Mouse (Mus musculus) lung, postnatal 10 days (tissue): ENCODE data around the gene Bach2.

Experiments
- DNase-seq: peaks from one replicate; pipeline ENCODE4 v3.0.0; 2021

The Bach2 gene

DNA sequence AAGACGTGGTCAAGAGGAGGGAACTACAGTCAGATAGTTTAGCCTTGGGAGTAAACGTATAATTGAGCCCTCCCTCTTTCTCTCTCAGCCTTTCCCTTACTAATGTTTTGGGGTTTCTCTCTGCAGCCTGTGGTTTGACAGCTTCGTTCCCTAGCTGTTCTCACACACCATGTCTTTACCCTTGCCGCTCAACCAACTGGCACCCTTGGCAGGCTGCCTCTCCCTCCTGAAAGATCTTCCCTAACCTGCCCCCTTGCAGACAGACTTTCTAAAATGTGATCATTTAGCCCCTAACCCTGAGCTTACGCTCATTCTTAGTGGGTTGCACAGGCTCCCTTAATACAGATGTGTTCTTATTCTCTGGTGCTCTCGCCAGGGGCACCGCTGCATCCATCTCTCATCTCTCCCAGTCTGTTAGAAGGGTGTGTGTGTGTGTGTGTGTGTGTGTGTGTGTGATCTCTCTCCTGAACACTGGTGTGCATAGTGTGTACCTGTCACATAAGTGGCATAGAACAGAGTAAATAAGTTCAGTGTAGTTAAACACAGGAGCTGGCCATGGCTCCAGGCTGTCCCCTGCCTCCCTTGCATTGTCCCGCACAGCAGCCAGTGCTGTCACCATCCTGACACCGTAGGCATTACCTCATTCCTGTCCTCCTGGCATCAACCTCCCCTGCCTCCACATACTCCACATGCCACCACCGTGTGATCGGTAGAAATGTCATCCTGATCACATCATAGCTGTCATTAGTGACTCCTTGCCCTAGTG lies 201.6 kb downstream of the Bach2 start:
- no peak for DNase-seq

DNA sequence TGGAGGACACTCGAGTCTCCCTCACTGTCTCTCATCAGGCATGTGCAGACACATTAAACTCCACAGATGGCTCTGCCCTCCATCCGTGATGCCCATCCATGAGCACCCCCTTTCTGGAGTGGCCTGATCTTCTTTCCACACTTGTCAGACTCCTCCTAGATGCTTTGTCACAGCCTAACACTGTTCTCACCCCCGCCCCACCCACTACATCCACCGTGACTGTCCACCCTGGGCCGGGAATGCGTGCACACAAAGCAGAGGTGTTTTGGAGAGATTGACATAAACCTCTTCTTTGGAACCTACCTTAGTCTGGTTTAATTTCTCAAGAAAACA lies 202.1 kb downstream of the Bach2 start:
- no peak for DNase-seq

DNA sequence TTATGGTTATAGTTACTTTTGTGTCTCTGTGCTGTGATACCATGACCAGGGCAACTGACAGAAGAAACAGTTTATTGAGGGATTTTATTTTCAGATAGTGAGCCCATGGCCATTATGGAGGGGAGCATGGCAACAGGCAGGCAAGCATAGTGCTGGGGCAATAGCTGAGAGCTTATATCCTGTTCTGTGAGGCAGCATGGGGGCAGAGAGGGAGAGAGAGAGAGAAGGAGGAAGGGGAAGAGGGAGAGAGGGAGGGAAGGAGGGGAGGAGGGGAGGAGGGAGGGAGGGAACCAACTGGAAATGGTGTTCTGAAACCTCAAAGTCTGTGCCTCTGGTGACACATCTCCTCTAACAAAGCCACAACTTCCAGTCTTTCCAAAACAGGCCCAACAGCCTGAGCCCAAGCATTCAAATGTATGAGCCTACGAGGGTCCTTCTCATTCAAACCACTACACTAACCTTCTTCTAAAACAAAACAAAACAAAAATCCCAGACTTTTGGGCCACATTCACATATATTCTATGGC lies 206.1 kb downstream of the Bach2 start:
- DNase-seq: no peak

DNA sequence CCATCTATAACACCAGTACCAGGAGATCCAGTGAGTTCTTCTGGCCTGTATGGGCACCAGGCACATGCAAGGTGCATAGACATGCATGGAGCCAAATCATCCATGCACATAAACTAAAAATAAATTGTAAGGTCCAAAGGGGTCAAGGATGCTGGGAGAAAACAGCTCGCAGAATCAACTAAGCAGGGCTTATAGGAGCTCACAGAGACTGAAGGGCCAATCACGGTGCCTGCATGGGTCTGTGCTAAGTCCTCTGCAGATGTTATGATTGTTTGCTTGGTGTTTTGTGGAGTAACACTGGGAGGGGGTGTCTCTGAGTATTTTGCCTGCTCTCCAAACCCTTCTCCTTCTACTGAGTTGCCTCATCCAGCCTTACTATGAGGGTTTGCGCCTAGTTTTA lies 209.2 kb downstream of the Bach2 start:
- no peak for DNase-seq

DNA sequence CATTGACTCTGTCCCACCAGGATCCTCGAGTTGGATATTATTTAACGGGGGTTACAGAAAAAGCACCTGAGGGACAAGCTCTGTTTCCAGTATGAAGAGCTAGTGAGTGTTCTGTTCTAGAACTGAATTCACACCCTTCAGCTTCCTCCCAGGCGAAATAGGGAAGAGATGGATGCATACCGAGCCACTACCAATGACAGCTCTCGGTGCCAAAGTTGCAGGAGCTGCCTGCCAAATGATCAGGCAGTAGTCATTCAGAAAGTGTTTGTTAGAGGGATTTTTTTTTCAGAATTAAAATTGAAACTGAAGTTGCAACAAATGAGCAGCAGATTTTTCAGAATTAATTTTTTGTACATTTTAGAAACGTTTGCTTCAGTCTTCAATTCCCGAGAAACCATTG lies 223.4 kb downstream of the Bach2 start:
- peak; percentile 25 for DNase-seq

DNA sequence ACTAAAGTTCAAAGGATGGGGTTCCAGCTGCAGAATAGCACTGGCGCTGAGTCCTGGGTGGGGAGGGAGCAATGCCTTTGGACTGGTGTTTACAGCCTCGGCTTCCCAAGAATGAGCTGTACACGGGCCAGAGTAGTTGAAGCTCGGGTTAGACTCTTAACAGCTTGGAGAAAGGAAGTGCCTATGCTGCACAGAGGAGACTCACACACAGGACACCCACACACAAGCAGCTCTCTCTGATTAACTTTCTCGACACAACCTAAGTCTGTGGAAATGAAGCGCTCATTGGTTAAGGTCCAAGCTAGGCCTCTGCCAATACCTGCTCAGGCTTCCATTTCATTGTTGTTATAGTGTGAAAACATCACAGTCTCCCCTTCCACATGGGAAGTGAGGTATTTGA lies 224.5 kb downstream of the Bach2 start:
- DNase-seq: no peak

DNA sequence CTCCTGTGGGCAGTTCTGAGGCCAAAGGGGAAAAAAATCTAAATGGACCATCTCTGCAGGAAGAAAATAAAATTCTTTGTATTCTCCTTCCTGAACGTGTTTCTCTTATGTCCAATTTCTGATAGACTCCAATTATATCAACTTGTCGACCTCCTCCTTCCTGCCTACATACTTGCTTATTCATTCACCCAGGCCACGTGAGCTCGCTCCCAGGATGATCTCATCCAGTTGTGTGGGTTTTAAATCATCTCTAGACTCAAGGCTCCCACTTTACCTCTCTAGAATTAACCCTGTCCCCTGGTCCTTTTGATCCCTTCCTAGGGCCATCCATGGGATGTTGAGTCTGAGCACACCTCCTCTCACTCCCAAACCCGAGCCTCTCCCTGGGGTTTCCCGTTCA lies 225.9 kb downstream of the Bach2 start:
- no peak for DNase-seq

DNA sequence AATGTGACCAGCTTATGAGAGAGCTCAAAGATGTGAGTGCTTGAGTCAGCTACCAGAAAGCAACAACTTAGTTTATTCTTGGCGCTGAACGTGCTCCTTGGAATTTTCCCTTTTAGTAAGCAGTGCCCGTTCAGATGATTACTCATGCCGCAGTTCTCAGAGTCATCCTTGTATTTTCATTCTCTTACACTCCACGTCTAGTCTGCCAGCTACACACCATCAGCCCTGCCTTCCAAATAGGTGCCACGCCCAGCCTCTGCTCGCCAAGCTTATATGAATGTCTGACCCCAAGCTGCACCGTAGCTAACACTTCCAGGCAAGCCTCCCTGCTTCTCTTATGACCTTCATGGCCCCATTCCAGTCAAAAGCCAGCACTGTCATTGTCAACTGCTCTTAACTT lies 227.4 kb downstream of the Bach2 start:
- DNase-seq: peak; percentile 50

DNA sequence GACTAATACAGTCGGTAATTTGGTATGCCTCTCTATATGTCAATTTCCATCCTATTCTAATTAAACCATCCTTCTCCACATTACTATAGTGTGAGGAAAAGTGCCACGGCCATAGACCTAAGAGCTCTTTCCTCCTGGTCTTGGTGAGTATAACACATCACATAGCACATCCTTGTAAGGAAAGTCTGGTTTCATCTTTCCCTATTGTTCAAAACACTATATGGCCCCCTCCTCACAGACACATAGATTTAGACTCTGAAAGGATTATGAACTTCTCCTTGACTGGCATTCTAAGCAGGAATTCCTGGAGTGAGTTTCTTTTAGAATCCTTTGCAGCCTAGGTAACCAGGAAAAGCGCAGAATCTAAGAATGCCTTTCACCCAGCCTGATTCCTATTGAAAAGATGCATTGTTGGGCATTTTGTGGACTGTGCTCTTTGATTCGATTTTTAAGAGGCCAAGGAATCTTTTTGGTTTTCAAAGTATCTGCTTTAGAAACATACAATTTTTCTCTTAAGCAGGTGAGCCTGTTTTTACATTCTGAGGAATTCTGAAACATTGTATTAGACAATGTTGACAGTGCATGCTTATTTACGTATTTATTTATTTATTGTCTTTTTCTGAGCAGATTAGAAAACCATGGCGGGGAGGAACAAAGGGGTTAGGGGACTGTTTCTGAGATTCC lies 239.5 kb downstream of the Bach2 start:
- DNase-seq: no peak

DNA sequence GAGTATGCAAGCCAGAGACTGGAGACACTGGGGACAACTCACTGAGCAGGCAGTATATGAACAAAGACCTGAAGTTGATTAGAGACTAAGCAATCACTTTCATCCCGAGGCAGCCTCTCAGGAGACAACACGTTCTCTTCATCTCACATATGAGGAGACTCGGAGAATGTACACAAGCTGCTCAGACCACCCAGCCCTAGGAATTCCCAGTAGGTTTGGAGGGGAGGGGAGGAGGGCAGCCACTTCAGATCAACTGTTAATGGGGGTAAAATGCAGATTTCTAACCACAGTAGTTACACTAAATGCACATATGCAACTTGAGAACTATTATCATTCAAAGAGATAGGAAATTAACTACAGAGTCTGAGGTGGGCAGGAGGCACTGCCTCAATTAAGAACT lies 240.6 kb downstream of the Bach2 start:
- DNase-seq: no peak

DNA sequence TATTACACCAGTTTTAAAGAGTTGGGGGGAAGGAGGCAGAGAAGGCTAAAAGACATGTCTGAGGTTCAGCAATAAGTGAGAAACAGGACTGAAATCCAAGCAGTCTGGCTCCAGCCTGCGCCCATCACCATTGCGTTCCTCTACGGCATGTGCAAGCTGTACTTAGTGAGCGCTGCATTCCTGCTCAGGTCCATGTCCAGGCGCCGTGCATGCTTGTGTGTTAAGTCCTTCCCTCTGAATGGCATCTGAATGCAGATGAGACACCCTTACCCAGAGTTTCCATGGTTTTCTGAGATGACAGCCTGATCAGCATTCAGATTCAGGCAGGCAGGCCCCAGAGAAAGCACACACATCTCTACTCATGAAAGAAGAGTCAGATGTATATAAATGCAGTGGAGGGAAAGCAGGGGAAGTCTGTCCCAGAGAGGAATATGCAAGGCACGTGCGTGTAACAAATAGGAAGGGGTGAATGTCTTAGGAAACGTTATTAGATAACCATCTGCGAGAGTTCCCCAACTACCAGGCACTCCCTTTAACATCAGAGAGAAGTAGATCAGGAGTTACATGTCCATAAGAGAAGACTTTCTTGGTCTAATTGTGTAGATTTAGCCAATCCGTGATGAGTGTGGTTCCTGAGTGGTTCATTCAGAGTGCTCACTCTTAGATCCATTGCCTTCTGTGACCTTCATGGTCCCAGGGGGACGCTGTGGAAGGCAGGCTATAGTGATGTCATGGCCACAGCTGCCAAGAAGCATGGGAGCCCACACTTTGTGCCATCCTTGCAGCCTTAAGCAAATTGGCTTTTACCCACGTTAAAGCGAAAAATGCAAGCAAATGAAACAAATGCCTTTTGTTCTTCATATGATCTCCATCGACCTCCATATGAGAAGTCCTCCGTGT lies 241.4 kb downstream of the Bach2 start:
- no peak for DNase-seq

DNA sequence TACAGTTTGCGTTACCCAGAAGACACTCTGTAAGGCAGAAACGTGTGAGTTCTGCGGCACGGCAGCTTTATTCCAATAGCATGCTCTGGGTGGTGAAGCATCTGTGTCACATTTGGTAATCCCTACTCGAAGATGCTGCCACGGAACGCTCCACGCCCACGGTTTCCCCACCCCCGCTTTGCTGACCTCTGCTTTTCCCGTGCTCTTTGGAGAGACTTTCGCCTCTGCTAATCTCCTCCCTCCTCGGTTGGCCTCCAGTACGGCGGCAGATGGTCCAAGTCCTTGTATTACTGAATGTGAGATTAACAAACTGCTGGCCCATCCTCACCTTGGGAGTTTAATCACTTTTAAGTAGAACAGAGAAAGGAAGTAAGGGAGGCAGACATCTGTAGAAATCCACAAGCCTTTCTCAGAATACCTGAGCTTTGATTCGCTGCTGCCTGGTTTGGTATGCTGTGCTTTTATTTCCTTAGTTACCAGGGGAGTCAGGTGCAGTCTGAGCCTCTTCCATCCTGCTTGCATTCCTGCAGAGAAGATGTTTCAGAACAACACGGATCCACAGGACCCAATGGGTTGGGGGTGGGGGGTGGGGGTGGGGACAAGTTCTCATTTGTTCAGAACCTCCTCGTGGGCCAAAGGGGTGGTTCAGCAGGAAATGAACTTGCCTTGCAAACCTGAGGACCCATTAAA lies 242.9 kb downstream of the Bach2 start:
- peak; percentile 23 for DNase-seq

DNA sequence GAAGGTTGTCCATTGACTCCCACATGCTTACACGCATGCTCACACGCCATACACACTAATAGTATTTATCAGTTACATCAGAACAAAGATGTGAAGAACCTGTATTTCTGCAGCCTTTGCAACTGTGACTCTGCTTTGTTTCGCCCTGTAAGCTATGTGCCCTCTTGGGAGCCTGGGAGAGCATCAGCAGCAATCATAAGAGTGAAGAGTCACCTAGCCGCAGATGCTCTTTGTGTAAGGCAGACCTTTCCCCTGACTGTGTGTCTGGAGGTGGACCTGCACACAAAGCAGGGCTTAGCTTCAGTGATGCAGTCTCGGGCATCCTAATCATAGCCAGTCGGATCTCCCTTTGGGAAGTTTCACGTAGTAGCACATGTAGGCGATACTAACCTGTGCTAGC lies 243.5 kb downstream of the Bach2 start:
- no peak for DNase-seq

DNA sequence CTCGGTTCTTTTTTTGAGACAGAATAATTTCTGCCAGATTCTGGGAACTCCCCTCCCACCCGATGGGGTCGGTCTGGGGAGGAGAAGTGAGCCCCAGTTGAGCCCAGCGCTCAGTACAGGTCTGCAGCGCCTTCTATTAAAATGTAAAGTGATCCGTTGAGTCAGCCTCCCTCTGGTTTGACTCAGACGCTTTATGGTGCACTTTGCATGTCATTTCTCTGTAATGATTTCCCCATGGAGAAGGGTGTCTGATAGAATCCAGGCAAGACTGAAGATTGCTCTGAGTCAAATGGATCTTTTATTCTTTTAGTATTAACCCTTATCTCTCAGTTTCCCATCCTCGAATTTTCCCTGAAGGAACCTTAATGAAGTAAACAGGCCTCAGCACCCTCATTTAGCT lies 244.3 kb downstream of the Bach2 start:
- DNase-seq: no peak

DNA sequence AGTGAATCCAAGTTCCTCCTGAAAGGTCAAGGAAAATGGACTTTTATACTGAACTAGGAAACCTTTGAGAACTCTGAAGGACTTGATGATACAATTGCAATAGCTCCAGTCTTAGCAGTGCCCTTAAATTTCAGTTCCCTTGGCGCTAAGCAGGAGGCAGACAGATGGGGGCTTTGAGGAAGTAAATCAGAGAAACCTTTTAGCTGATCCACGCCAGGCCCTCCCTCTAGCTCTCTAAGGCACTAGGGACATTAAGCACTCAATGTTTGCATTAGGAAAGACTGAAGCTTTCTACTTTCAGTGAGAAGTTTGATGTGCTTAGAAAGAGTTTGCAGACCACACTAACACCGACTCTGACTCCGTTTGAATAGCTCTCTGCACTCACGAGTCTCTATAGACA lies 247.2 kb downstream of the Bach2 start:
- no peak for DNase-seq

DNA sequence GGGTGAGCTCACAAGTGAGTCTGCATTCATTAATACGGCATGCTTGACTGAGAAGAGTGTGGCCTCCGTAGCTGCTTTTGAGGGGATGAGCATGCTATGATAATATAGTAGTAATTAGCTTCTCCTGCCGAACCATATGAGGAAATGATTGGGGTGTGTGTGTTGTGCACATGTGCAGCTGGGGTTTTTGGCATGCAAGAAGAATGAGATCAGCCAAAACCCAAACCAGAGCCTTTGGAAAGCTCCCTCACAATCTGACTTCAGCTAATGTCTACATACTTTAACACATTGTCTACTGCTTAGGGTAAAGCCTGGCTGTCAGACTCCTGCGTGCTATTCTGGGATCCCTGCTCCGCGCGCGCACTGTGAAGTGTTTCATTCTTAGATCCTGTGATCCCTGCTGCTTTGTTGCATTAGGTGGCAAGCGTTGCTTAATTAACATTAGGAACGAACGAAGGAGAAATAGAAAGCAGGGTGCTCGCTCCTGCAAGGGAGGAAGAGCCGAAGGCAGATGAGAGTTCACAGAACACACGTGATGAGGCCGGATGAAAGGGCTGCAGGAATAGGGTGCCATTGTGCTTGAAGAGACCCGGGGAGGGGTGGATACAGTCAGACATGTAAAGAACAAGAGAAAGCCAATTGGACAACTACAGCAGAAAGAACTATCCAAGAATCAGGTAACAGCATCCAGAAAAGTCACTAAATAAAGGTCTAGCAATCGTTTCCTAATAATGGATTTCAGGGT lies 248.2 kb downstream of the Bach2 start:
- DNase-seq: peak; percentile 49

DNA sequence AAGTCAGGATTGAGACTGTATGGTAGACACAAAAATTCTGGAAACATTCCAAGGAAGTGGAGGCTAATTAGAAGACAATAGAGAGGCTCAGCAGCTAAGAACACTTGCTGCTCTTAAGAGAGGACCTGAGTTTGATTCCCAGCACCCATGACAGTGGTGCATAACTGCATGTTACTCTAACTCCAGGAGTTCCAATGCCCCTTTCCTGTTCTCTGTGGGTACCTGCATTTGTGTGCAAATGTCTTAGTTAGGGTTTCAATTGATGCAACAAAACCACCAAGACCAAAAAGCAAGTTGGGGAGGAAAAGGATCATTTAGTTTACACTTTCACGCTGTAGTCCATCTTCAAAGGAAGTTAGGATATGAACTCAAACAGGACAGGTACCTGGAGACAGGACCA lies 250.6 kb downstream of the Bach2 start:
- DNase-seq: no peak

DNA sequence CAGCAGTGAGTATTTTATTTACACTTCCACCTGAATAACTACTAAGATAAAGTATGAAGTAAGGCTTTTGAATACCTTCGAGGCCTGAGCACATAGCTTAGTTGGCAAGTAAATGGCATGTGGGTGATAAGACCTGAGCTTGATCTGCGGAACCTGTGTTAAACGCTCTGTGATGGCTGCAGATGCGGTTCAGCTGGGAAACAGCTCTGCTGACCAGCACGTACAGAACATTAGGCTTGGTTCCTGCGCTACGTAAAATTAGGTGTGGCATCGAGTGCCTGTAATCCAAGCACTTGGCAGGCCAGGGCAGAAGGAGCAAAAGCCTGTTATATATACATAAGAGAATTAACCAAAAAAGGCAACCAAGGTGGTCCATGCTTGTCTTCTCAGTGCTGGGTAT lies 252.6 kb downstream of the Bach2 start:
- no peak for DNase-seq

DNA sequence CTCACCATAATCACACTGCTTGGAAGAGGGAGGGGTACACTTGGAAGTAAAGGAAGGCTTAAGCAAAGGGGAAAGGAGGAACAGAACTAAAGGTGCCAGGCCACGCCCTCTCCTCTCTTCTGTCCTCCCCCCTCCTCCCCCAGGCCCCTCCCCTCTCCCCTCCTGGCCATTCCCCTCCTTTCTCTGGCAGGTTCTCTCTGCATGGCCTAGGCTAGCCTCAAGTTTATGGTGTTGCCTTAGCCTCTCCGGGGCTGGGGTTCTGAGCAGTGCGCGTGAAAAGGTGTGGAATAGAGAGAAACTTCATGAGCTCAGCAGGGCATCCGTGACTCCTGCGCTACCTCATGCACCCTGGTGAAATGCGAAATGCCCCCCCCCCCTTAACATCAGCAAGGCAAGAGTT lies 254.2 kb downstream of the Bach2 start:
- no peak for DNase-seq

DNA sequence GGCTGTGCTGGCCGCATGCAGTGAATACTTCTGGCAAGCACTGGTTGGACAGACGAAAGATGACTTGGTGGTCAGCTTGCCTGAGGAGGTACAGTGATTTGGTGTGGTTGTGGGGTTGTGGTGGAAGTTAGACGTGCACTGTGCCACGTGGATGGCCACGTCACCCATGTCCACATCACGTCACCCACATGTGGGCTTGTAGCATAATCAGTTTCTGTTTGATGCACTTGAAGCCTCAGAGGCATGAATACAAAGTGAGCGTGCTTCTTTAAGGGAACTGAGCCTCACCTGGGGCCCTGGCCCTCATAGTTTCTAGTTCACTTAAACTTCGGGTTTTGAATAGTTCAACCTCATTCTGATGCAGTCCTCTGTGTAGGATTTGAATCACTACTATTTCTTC lies 263.2 kb downstream of the Bach2 start:
- no peak for DNase-seq

DNA sequence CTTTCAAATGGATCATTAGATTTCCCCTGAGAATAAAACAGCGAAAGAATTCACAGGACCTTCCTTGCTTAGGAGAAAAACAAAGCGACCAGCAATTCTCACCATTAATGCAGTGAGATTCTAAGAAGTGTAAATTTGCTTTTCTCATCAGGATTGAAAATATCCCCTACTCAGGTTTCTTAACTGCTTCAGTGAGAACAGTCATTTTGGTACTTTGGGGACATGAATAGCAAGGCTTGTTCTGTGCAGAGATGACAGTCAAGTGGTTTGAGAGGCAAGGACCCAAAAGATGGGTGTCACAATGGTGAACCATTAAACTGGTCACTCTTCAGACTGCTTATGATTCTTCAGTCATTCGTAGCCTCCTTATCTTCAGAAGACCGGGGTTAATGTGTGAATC lies 263.6 kb downstream of the Bach2 start:
- no peak for DNase-seq

DNA sequence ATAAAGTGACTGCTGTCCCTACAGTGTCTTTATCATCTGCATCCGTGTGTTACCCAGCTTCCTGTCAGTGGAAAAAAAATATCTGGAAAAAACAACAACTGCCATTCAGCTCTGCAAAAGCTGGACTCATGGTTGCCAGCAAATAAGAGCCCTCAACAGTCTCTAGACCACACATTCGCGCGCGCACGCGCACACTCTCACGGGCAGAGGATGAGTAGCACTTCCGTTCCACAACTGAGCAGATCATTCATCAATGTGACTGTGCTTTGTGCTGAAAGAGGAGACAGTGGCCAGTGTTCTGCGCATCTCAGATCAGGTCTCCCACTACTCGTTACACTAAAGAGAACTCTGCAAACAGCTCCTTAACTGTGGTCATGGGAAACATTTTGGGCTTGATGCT lies 265.6 kb downstream of the Bach2 start:
- no peak for DNase-seq
